Comparison of ENCODE assay signal across 8 mouse cellular contexts in the genomic region with DNA sequence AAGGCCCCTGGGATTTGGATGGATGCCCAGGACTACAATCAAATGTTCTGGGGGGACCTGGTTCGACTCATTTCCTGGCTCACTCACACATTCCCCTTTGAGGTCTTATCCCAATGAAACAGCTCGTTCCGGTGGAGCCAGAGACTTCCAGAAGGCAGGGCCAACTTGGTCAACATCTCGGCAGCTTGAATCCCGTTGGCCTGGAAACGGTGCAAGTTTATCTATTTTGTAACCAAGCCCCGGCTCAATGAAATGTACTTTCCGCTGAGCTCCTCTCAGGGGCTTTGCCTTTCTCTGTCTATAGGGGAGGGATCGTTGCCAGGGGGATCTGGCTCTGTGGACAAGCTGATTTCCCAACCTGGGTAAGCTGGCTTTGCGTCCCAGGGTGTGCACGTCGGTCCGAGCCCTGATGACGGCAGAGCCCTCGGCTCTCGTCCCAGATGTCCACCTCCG.
DNase-seq lines count a peak whose midpoint lies in the region; ATAC-seq lines count a peak whose summit lies in the region.

No protein-coding gene starts in this region.

- peak overlapping the region; percentile 48 for H3K27ac ChIP-seq in heart, embryonic 15.5 days
- H3K27ac ChIP-seq in limb, embryonic 15.5 days, result 0 out of 2 replicates have a peak overlapping the region, but pooled peaks have one; percentile 5

- no peaks in the 10 kb centered on the region for H3K9me3 ChIP-seq in heart, embryonic 15.5 days (replicated peaks)
- no peaks in the 10 kb centered on the region for H3K9me3 ChIP-seq in limb, embryonic 15.5 days

- H3K9ac ChIP-seq in heart, embryonic 15.5 days, result no peak overlapping the region
- H3K9ac ChIP-seq in limb, embryonic 15.5 days, result no peak overlapping the region

- no peak overlapping the region for H3K4me2 ChIP-seq in heart, embryonic 15.5 days
- no peak overlapping the region for H3K4me2 ChIP-seq in limb, embryonic 15.5 days

- intact Hi-C loops in left cerebral cortex, postnatal 10 days (cut with DNase I), result loop anchor here (2.0 kb wide), 1 partner anchor 74 kb away; no protein-coding TSS in a partner anchor

- H3K27me3 ChIP-seq in heart, embryonic 15.5 days, result 0 out of 2 replicates have a peak, but pooled peaks cover 5% of the 10 kb centered on the region
- H3K27me3 ChIP-seq in limb, embryonic 15.5 days, result no peaks in the 10 kb centered on the region

- ATAC-seq in heart, embryonic 15.5 days (replicated peaks; ENCODE audit: insufficient number of reproducible peaks, insufficient read depth, low FRiP score, low read depth), result peak; percentile 42
- ATAC-seq in limb, embryonic 15.5 days (ENCODE audit: insufficient number of reproducible peaks, low FRiP score, low TSS enrichment, low read depth), result 0 out of 2 replicates have a peak, but pooled peaks have one; percentile 20

- peak; percentile 48 to 63 for DNase-seq in left cerebral cortex, postnatal 10 days (ENCODE audit: extremely low spot score in 1 of 2, low spot score in 2 of 2)
- no peak for DNase-seq in left cerebral cortex, adult 11 months (ENCODE audit: low spot score)
- DNase-seq in fibroblast of lung, adult 2 months (ENCODE audit: low read depth), result peak; percentile 78
- DNase-seq in right cerebral cortex, adult 18-20 months, result peak; percentile 44
- no peak for DNase-seq in spleen, postnatal 10 days (ENCODE audit: low spot score in 2 of 2)
- DNase-seq in retina, postnatal 1 day, result no peak

- 44% methylated on average over 17 of the region's 17 CpGs for WGBS in heart, embryonic 15.5 days
- 50% methylated on average over 17 of the region's 17 CpGs for WGBS in limb, embryonic 15.5 days

- H3K4me3 ChIP-seq in heart, embryonic 15.5 days, result no peak overlapping the region
- H3K4me3 ChIP-seq in limb, embryonic 15.5 days, result no peak overlapping the region

- peaks cover 53% of the 10 kb centered on the region for H3K4me1 ChIP-seq in heart, embryonic 15.5 days (replicated peaks)
- peaks cover 49% of the 10 kb centered on the region for H3K4me1 ChIP-seq in limb, embryonic 15.5 days

- no peaks in the 10 kb centered on the region for H3K36me3 ChIP-seq in heart, embryonic 15.5 days
- H3K36me3 ChIP-seq in limb, embryonic 15.5 days, result no peaks in the 10 kb centered on the region

Comparison
In these comparisons a context has a peak if more than half of its experiments do, and no peak if none do; other contexts are left out.
1. DNase-seq: peak in left cerebral cortex, postnatal 10 days (2 of 2), fibroblast of lung, adult 2 months (single experiment) and right cerebral cortex, adult 18-20 months (single experiment); none in left cerebral cortex, adult 11 months (single experiment), spleen, postnatal 10 days (0 of 2) and retina, postnatal 1 day (single experiment).